Mouse (Mus musculus): Measurements from ENCODE around the gene Irf2bpl. TPM values are rescaled to one million over a fixed set of nuclear protein-coding genes. Genes with fewer than 3 reads are reported as not detected.

Gene Irf2bpl
- polyA plus RNA-seq (2012; rRNA removed) = 50.0 and 79.4 TPM in 2 replicates

DNA sequence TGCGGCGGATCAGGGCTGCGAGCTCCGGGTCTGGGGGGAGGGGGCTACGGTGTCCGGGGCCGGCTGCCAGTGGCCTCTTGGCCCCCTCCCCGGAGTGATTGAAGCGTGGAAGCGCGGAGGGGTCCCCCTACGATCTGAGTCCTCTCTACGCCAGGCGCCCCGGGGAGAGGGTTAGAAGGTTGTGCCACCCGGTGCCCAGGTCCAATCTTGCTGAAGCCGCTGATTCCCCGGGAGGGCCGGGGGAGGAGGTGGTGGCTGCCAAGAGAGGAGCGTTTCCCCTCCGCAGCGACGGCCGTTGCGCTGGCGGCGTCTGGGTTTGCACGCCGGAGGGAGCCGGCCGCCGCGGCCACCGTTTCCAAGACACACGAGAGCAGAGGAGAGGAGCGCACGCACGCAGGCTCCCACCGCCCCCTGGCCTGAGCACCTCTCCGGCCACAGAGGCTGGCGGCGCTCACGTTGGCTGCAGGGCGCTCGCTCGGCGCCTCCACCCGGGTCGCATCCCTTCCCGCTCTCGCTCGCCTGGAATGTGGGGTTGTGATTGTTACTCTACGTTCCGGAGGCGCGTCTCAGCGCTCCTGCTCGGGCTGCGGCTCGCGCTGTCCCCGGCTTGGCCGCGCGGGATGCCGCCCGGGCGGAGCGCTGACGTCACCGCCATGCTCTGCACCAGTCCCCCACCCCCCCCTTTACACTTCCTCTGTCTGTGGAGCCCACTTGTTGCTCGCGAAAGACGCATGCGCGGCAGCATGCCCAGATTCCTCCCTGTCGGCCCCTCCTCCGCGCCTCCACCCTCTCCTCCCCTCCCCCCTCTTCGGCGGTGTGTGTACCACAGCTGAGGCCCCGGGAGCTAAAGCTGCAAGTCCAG is at the start of gene Irf2bpl:
Gene Irf2bpl, minus strand, starts transcription at position 602 of the 862 bp plus-strand sequence.
- peak; percentile 98 for DNase-seq
- H3K4me3 ChIP-seq (replicated peaks; ENCODE audit: extremely low read depth, low read depth, low read length) = peak within 1 kb of the TSS; percentile 69
- peaks cover 19% of the 10 kb centered on the region for H3K4me1 ChIP-seq (ENCODE audit: control insufficient read depth, insufficient read depth, low read length)
- under 1% methylated on average over 79 of the region's 82 CpGs for WGBS
- TF ChIP-seq CTCF (IDR thresholded peaks at IDR 0.05; ENCODE audit: insufficient read depth, low read length) (no peak), POLR2A (IDR thresholded peaks at IDR 0.05; ENCODE audit: borderline replicate concordance, extremely low read depth, low read depth, low read length) (peak; percentile 98)

DNA sequence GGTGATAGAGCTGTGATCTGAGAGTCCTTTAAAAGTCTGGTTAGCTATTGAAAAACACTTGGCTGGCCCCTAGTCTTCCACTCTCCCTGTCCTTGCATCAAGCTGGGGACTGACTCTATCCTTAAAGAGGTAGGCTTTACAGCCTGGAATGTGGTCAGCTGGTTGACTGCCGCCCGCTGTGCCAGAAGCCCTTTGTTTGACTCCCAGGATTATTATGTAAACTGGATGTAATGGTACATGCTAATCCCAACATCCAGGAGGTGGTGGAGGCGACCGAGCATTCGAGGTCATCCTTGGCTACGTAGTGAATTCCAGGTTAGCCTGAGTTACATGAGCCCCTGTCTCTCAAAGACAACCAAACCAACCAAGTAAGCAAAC is 48.0 kb upstream of the Irf2bpl start:
- peak; percentile 60 for DNase-seq
- Histone ChIP-seq H3K4me3 (replicated peaks; ENCODE audit: extremely low read depth, low read depth, low read length) (no peak overlapping the region), H3K4me1 (ENCODE audit: control insufficient read depth, insufficient read depth, low read length) (peaks cover 30% of the 10 kb centered on the region)
- WGBS = 14% methylated on average over 6 of the region's 6 CpGs
- TF ChIP-seq CTCF (IDR thresholded peaks at IDR 0.05; ENCODE audit: insufficient read depth, low read length) (no peak), POLR2A (IDR thresholded peaks at IDR 0.05; ENCODE audit: borderline replicate concordance, extremely low read depth, low read depth, low read length) (no peak; the same call in 1 of the 2 replicates)

DNA sequence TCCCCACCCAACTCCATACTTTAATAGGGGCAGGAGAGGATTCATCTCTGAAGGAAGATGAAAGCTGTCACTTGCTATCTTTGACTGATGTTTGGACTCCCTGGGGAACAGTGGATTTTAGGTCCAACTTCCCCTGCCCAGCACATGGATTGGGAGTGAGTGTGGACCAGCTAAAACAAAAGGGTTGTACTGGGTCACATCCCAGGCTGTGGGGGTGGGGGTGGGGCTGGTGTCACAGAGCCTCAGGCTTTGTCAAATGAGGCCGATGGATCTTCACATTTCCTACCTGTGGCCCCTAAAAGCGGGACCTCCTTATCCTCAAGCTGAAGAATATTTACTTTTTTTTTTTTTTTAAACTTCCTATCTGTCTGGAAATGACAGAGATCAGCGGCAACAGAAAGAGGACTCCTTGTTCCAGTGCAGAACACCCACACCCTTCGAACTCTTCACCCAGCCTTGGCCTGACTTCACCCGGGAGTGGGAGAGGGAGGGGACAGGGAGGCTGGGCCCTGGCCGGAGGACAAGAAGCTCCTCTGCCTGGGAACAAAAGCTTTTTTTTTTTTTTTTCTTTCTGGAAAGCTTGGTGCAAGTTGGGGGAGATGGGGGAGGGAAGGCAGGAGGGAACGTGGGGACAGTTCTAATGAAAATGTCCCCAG is 47.4 kb upstream of the Irf2bpl start:
- no peak for TF ChIP-seq CTCF (IDR thresholded peaks at IDR 0.05; ENCODE audit: insufficient read depth, low read length)
- peak; percentile 32; the same call in 1 of the 2 replicates for TF ChIP-seq POLR2A (IDR thresholded peaks at IDR 0.05; ENCODE audit: borderline replicate concordance, extremely low read depth, low read depth, low read length)
- 12% methylated on average over 7 of the region's 7 CpGs for WGBS
- DNase-seq = peak; percentile 75

DNA sequence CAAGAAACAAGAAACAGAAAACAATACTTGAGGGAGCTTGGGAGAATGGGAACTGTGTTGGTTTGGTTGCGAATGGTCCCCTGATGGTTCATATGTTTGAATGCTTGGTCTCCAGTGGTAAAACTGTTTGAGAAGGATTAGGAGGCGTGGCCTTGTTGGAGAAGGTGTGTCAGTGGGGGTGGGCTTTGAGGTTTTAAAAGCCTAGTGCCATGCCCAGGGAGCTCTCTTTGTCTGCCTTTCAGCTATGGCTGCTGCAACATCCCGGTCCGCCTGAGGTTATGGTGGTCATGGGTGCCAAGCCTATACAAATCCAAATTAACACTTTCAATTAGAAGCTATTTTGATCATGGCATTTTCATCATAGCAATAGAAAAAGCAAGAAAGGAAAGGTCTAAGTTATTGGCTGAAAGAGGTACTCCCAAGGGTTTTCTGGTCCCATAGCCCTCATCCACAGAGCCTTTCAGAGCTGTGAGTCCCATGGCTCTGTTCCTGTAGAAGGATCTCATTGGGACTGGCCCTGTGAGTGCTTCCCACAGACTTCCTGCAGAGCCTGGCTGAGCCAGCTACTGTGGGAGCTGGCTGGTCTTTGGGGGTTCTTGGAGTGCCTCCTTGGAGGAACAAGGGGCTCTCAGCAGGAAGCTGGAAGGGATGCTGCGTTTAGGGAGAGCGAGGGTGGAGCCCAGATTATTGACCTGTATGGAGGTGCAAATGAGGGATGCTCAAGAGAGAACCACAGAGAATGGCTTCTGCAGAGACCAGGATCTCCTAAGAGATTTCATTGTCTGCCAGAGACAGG is 46.5 kb upstream of the Irf2bpl start:
- peaks cover 23% of the 10 kb centered on the region for H3K4me1 ChIP-seq (ENCODE audit: control insufficient read depth, insufficient read depth, low read length)
- 80% methylated on average over 6 of the region's 6 CpGs for WGBS
- DNase-seq = no peak
- H3K4me3 ChIP-seq (replicated peaks; ENCODE audit: extremely low read depth, low read depth, low read length) = no peak overlapping the region
- no peak for TF ChIP-seq POLR2A (IDR thresholded peaks at IDR 0.05; ENCODE audit: borderline replicate concordance, extremely low read depth, low read depth, low read length)
- TF ChIP-seq CTCF (IDR thresholded peaks at IDR 0.05; ENCODE audit: insufficient read depth, low read length) = no peak

More for the DNA sequence above, 47.4 kb upstream of the Irf2bpl start:
- peaks cover 29% of the 10 kb centered on the region for H3K4me1 ChIP-seq (ENCODE audit: control insufficient read depth, insufficient read depth, low read length)
- no peak overlapping the region for H3K4me3 ChIP-seq (replicated peaks; ENCODE audit: extremely low read depth, low read depth, low read length)

DNA sequence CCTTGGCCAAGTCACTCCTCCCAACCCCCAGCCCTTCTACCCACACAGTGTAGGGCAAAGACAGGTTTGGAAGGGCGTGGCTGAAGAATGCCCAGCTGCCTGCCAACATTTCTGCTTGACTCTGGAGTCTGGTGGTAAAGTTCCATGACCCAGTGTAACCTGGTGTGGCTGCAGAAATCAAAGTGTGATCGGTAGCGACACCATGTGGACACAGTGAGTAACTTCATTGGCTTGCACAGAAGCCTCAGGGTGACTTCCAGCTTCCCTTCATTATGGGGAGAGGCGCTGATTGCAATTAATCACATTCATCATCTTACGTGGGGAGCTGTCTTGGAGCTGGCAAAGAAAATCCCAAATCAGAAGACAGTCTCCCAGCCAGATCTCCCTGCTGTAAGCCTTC is 39.2 kb upstream of the Irf2bpl start:
- peak; percentile 82 for DNase-seq
- WGBS = 2% methylated on average over 5 of the region's 5 CpGs

DNA sequence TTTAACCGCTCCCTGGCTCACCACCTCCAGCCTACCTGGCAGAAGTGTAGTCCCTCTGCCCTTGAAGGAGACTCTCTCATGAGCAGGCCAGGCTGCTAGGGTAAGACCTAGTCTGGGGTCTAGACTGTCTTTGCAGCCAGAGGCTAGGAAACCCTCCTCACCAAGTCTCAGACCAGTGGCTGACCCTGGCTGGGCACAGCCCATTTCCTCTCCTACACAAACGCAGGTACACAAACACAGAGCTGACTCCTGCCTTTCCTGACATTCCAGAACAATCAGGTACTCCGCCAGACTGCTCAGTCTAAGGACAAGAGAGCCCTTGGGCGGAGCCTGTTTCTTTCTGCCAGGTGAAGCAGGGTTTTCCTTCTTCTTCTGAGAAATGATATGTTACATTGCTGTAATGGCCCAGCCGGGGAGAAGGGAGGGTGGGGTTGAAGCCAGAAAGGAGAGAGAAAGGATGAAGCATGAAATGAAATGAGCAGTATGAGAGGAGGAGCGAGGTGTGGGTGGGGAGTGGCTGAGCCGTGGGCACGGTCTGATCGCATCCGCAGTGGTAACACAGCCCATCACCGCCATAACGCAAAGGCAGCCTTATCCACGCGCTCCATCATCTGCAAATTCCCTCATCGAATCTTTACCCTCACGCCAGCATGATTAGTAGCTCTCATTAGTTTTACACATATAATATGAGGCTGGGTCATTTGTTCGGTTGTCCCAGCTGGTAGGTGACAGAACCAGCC is 34.6 kb upstream of the Irf2bpl start:
- peaks cover 10% of the 10 kb centered on the region for H3K4me1 ChIP-seq (ENCODE audit: control insufficient read depth, insufficient read depth, low read length)
- TF ChIP-seq CTCF (IDR thresholded peaks at IDR 0.05; ENCODE audit: insufficient read depth, low read length) (no peak), POLR2A (IDR thresholded peaks at IDR 0.05; ENCODE audit: borderline replicate concordance, extremely low read depth, low read depth, low read length) (0 out of 2 replicates have a peak, but pooled peaks have one; percentile 16)
- WGBS = 67% methylated on average over 17 of the region's 17 CpGs
- DNase-seq = peak; percentile 52
- H3K4me3 ChIP-seq (replicated peaks; ENCODE audit: extremely low read depth, low read depth, low read length) = no peak overlapping the region

More for the DNA sequence above, 39.2 kb upstream of the Irf2bpl start:
- TF ChIP-seq POLR2A (IDR thresholded peaks at IDR 0.05; ENCODE audit: borderline replicate concordance, extremely low read depth, low read depth, low read length) (no peak), CTCF (IDR thresholded peaks at IDR 0.05; ENCODE audit: insufficient read depth, low read length) (peak; percentile 87)
- Histone ChIP-seq H3K4me1 (ENCODE audit: control insufficient read depth, insufficient read depth, low read length) (peaks cover 6% of the 10 kb centered on the region), H3K4me3 (replicated peaks; ENCODE audit: extremely low read depth, low read depth, low read length) (no peak overlapping the region)

DNA sequence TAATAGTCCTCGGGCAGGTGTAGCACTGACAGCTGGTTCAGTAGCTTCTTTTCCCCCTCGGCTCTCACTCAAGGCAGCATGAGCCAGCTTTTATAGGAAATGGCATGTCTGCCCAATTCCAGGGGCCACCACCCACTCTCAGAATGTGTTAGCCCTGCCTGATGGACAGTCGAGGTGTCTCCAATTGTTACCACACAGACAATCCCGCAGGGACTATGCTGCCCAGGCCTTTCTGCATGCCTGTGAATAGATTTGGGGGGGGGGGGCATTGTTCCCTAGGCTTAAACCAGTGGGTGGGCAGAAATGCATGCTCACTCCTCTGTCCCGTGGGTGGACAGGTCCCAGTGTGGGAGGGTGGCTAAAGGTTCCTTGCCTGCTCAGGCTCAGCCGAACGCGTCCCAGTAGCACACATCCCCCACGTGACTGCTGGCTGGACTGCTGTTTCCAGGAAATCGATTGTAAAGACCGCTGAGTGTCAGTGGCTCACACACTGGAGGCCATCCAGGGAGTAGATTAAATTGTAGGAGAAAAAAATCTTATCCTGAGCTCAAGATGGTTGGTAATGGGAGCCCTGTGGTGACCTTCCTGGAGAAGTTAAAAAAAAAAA is 33.9 kb upstream of the Irf2bpl start:
- TF ChIP-seq POLR2A (IDR thresholded peaks at IDR 0.05; ENCODE audit: borderline replicate concordance, extremely low read depth, low read depth, low read length) = peak; percentile 42; the same call in 1 of the 2 replicates
- TF ChIP-seq CTCF (IDR thresholded peaks at IDR 0.05; ENCODE audit: insufficient read depth, low read length) = no peak
- WGBS = 16% methylated on average over 11 of the region's 11 CpGs
- Histone ChIP-seq H3K4me1 (ENCODE audit: control insufficient read depth, insufficient read depth, low read length) (peaks cover 7% of the 10 kb centered on the region), H3K4me3 (replicated peaks; ENCODE audit: extremely low read depth, low read depth, low read length) (no peak overlapping the region)
- peak; percentile 46 for DNase-seq

DNA sequence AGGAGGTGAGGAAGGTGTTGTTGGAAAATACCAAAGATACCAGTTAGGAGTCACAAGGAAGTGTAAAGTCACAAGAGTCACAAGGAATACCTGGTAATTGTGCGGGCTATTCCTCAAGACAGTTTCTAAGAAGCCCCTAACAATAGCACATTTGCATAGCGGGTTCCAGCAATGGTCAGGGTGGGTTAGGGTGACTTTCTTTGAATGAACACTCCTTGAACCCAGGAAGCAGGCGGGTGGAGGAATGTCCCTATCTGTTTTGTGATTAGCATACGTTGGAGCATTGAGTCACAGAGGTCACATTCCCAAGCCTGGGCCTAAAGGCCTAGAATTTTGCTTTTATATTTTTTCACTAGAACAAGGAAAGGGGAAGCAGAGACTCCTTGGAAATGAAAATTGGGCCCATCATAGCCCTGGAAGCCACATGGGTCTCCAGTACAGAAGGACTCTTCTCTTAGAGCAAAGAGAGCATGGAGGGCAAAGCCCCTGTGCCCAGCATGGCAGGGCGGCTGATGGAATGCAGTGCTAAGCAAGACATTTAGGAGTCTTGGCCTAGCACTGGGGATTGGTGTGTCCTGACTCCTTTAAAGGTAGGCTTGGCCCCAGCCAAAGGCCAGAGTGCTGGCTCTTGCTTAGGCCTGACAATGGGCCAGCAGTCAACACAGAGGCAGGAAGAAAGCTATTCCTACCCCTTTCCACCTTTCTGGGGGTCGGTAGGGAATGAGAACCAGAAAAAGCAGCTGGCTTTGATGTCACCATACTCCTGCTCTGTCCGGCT is 32.4 kb upstream of the Irf2bpl start:
- no peak overlapping the region for H3K4me3 ChIP-seq (replicated peaks; ENCODE audit: extremely low read depth, low read depth, low read length)
- no peak for TF ChIP-seq POLR2A (IDR thresholded peaks at IDR 0.05; ENCODE audit: borderline replicate concordance, extremely low read depth, low read depth, low read length)
- 88% methylated on average over 7 of the region's 7 CpGs for WGBS
- no peak for DNase-seq
- peaks cover 7% of the 10 kb centered on the region for H3K4me1 ChIP-seq (ENCODE audit: control insufficient read depth, insufficient read depth, low read length)

Data from lung, adult 2 months (tissue).